Mouse (Mus musculus) lung, postnatal 36 days (tissue): ENCODE data around the gene Mapkapk3.

Experiments
- DNase-seq: peaks from one replicate; pipeline ENCODE4 v3.0.0; 2022; ENCODE audit warnings: mixed read lengths

Mapkapk3 gene

GRCm38 (mm10) chr9:107288711-107289110 lies 966 bp downstream of the Mapkapk3 start:
- DNase-seq = peak; percentile 90

GRCm38 (mm10) chr9:107288105-107288650 lies 1.5 kb downstream of the Mapkapk3 start:
- DNase-seq = no peak

- DNase-seq = no peak
Measured at GRCm38 (mm10) chr9:107287294-107287693, 2.4 kb downstream of the Mapkapk3 start.

- peak; percentile 72 for DNase-seq
Measured at GRCm38 (mm10) chr9:107285009-107285408, 4.7 kb downstream of the Mapkapk3 start.

- no peak for DNase-seq
Measured at GRCm38 (mm10) chr9:107282951-107283350, 6.7 kb downstream of the Mapkapk3 start.

GRCm38 (mm10) chr9:107281241-107281987 lies 8.3 kb downstream of the Mapkapk3 start:
- DNase-seq = no peak

GRCm38 (mm10) chr9:107280322-107281027 lies 9.2 kb downstream of the Mapkapk3 start:
- DNase-seq = peak; percentile 46

GRCm38 (mm10) chr9:107279378-107280321 lies 10.0 kb downstream of the Mapkapk3 start:
- no peak for DNase-seq

GRCm38 (mm10) chr9:107278527-107279377 lies 10.9 kb downstream of the Mapkapk3 start:
- DNase-seq = peak; percentile 78

GRCm38 (mm10) chr9:107278126-107278525 lies 11.6 kb downstream of the Mapkapk3 start:
- DNase-seq = no peak

GRCm38 (mm10) chr9:107277603-107278002 lies 12.1 kb downstream of the Mapkapk3 start:
- DNase-seq = no peak

- no peak for DNase-seq
Measured at GRCm38 (mm10) chr9:107275710-107276109, 14.0 kb downstream of the Mapkapk3 start.

- no peak for DNase-seq
Measured at GRCm38 (mm10) chr9:107274751-107275150, 14.9 kb downstream of the Mapkapk3 start.

GRCm38 (mm10) chr9:107273184-107273583 lies 16.5 kb downstream of the Mapkapk3 start:
- DNase-seq = no peak

- no peak for DNase-seq
Measured at GRCm38 (mm10) chr9:107272284-107272683, 17.4 kb downstream of the Mapkapk3 start.

- no peak for DNase-seq
Measured at GRCm38 (mm10) chr9:107271177-107271938, 18.3 kb downstream of the Mapkapk3 start.

GRCm38 (mm10) chr9:107269772-107270171 lies 19.9 kb downstream of the Mapkapk3 start:
- DNase-seq = no peak

- no peak for DNase-seq
Measured at GRCm38 (mm10) chr9:107267721-107268402, 21.8 kb downstream of the Mapkapk3 start.

- no peak for DNase-seq
Measured at GRCm38 (mm10) chr9:107267028-107267427, 22.6 kb downstream of the Mapkapk3 start.

GRCm38 (mm10) chr9:107264731-107265130 lies 24.9 kb downstream of the Mapkapk3 start:
- DNase-seq = no peak
